Comparison of ENCODE assay signal across 10 mouse cellular contexts in the genomic region with DNA sequence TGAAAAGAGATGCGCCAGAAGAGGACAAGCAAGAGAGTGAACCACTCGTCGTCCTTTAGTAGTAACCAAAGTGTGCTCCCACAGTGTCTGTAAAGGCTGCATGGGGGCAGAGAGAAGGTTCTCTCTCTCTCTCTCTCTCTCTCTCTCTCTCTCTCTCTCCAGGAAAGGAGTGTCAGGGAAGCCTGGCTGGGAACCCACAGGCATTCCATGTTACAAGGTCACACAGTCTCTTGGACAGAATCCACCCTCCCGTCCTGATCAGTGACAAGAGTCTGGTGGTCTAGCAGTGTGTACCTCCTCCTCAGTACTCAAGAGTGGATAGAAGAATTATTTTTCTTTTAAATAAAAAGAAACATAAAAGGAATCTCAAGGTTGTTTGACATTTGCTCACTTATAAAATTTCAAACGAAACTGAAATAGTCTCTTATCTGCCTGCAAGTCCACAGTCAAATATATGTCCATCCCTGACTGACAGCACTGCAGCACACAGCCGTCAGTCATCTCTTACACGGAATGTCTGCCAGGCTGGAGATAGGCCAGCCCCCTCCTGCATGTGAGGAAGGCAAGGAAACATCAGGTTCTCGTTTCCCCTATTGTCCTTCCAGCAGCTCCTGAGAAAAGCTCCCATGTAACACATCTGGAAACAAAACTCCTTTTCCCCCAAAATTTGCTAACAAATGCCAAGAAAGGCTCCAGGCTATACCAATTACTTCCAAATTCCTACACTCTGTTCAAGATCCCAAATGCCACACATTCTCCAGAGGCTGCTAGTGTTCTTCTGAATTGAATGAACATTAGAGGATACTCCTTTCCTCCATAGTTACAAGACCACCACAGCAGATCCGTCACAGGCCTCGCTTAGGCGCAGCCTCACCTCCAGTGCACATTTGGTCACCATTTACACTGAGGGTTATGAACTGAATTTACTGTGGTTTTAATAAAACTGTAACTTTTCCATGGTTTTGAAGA.
DNase-seq lines count a peak whose midpoint lies in the region; ATAC-seq and TF ChIP-seq lines count a peak whose summit lies in the region.
"Had no signal": no experiment of that assay in that cellular context is flagged by ENCODE, and none has a peak within 500 bp of the region (broad histone marks: within the 10 kb centered on the region; RNA-seq: fewer than 3 reads in every experiment).

No protein-coding gene starts in this region.

- ATAC-seq in kidney, postnatal 0 days (replicated peaks; ENCODE audit: low FRiP score, low read depth) = no peak
- no peak for ATAC-seq in kidney, embryonic 16.5 days (ENCODE audit: low FRiP score, low TSS enrichment)
- no peak for ATAC-seq in embryonic facial prominence, embryonic 11.5 days (replicated peaks; ENCODE audit: insufficient number of reproducible peaks, low FRiP score, low TSS enrichment, low read depth)
- peak; percentile 88 for ATAC-seq in heart, embryonic 16.5 days (replicated peaks; ENCODE audit: extremely low read depth, insufficient read depth, low FRiP score)
- peak; percentile 91 for ATAC-seq in lung, postnatal 0 days
- no peak for ATAC-seq in monocyte, adult 5-6 weeks (replicated peaks; ENCODE audit: insufficient number of reproducible peaks, low FRiP score, low TSS enrichment, poor library complexity, severe bottlenecking)
- no peak for ATAC-seq in forebrain, embryonic 11.5 days (replicated peaks; ENCODE audit: low FRiP score)

- no peak for TF ChIP-seq CTCF in kidney, postnatal 0 days (IDR thresholded peaks at IDR 0.05; ENCODE audit: low read depth)
- TF ChIP-seq CTCF in lung, postnatal 0 days (IDR thresholded peaks at IDR 0.05) = no peak

- H3K36me3 ChIP-seq in kidney, postnatal 0 days (ENCODE audit: insufficient read depth, low read length) = no peaks in the 10 kb centered on the region
- H3K36me3 ChIP-seq in kidney, embryonic 16.5 days (ENCODE audit: insufficient read depth, low read length) = no peaks in the 10 kb centered on the region
- H3K36me3 ChIP-seq in embryonic facial prominence, embryonic 11.5 days (replicated peaks; ENCODE audit: control insufficient read depth, insufficient read depth, low read depth, low read length) = no peaks in the 10 kb centered on the region
- H3K36me3 ChIP-seq in heart, embryonic 16.5 days (ENCODE audit: control insufficient read depth, insufficient read depth) = no peaks in the 10 kb centered on the region
- H3K36me3 ChIP-seq in lung, postnatal 0 days (ENCODE audit: insufficient read depth, low read length) = no peaks in the 10 kb centered on the region
- no peaks in the 10 kb centered on the region for H3K36me3 ChIP-seq in forebrain, embryonic 11.5 days (ENCODE audit: control insufficient read depth, insufficient read depth, low read length)
- H3K36me3 ChIP-seq: hindbrain, embryonic 13.5 days; neural tube, embryonic 12.5 days had no signal

- 68% methylated on average over 11 of the region's 11 CpGs for WGBS in kidney, postnatal 0 days
- 70% methylated on average over 11 of the region's 11 CpGs for WGBS in kidney, embryonic 16.5 days
- 47% methylated on average over 11 of the region's 11 CpGs for WGBS in embryonic facial prominence, embryonic 11.5 days
- 31% methylated on average over 11 of the region's 11 CpGs for WGBS in heart, embryonic 16.5 days
- 37% methylated on average over 11 of the region's 11 CpGs for WGBS in lung, postnatal 0 days
- 69% methylated on average over 11 of the region's 11 CpGs for WGBS in forebrain, embryonic 11.5 days

- no peak overlapping the region for H3K4me3 ChIP-seq in kidney, postnatal 0 days (replicated peaks; ENCODE audit: low read depth, low read length)
- no peak overlapping the region for H3K4me3 ChIP-seq in kidney, embryonic 16.5 days (ENCODE audit: low read length)
- no peak overlapping the region for H3K4me3 ChIP-seq in embryonic facial prominence, embryonic 11.5 days (ENCODE audit: low read depth, low read length)
- H3K4me3 ChIP-seq in heart, embryonic 16.5 days (ENCODE audit: low read length) = no peak overlapping the region
- H3K4me3 ChIP-seq in lung, postnatal 0 days (ENCODE audit: low read depth, low read length) = no peak overlapping the region
- H3K4me3 ChIP-seq in forebrain, embryonic 11.5 days (ENCODE audit: low read depth, low read length) = no peak overlapping the region
- H3K4me3 ChIP-seq: hindbrain, embryonic 13.5 days; neural tube, embryonic 12.5 days had no signal

- no peak overlapping the region for H3K4me2 ChIP-seq in kidney, postnatal 0 days (ENCODE audit: low read length)
- no peak overlapping the region for H3K4me2 ChIP-seq in kidney, embryonic 16.5 days (replicated peaks; ENCODE audit: low read depth, low read length)
- no peak overlapping the region for H3K4me2 ChIP-seq in embryonic facial prominence, embryonic 11.5 days (ENCODE audit: low read depth, low read length)
- peak overlapping the region; percentile 25; the same call in 1 of the 2 replicates for H3K4me2 ChIP-seq in heart, embryonic 16.5 days (ENCODE audit: low read depth, low read length)
- 0 out of 2 replicates have a peak overlapping the region, but pooled peaks have one; percentile 1 for H3K4me2 ChIP-seq in lung, postnatal 0 days (replicated peaks; ENCODE audit: low read depth, low read length)
- H3K4me2 ChIP-seq in forebrain, embryonic 11.5 days (ENCODE audit: low read depth, low read length, severe bottlenecking) = no peak overlapping the region
- H3K4me2 ChIP-seq: hindbrain, embryonic 13.5 days; neural tube, embryonic 12.5 days had no signal

- H3K4me1 ChIP-seq in kidney, postnatal 0 days (replicated peaks; ENCODE audit: insufficient read depth, low read length) = 0 out of 2 replicates have a peak, but pooled peaks cover 4% of the 10 kb centered on the region
- no peaks in the 10 kb centered on the region; the same call in 1 of the 2 replicates for H3K4me1 ChIP-seq in kidney, embryonic 16.5 days (ENCODE audit: insufficient read depth, low read length)
- peaks cover 3% of the 10 kb centered on the region; the same call in 1 of the 2 replicates for H3K4me1 ChIP-seq in embryonic facial prominence, embryonic 11.5 days (ENCODE audit: control insufficient read depth, insufficient read depth, low read length)
- H3K4me1 ChIP-seq in heart, embryonic 16.5 days (ENCODE audit: control insufficient read depth, insufficient read depth, low read length) = peaks cover 23% of the 10 kb centered on the region
- H3K4me1 ChIP-seq in lung, postnatal 0 days (ENCODE audit: insufficient read depth, low read depth, low read length) = no peaks in the 10 kb centered on the region
- H3K4me1 ChIP-seq in forebrain, embryonic 11.5 days (replicated peaks; ENCODE audit: control insufficient read depth, insufficient read depth, low read length) = no peaks in the 10 kb centered on the region
- H3K4me1 ChIP-seq: neural tube, embryonic 12.5 days had no signal

- no peaks in the 10 kb centered on the region for H3K9me3 ChIP-seq in kidney, postnatal 0 days (replicated peaks; ENCODE audit: low read length)
- no peaks in the 10 kb centered on the region for H3K9me3 ChIP-seq in kidney, embryonic 16.5 days (ENCODE audit: low read length)
- no peaks in the 10 kb centered on the region for H3K9me3 ChIP-seq in embryonic facial prominence, embryonic 11.5 days (replicated peaks; ENCODE audit: control insufficient read depth, low read length)
- no peaks in the 10 kb centered on the region for H3K9me3 ChIP-seq in heart, embryonic 16.5 days (replicated peaks; ENCODE audit: control insufficient read depth, low read length)
- H3K9me3 ChIP-seq in lung, postnatal 0 days (ENCODE audit: low read length) = no peaks in the 10 kb centered on the region
- no peaks in the 10 kb centered on the region for H3K9me3 ChIP-seq in forebrain, embryonic 11.5 days (ENCODE audit: control insufficient read depth, low read length)
- H3K9me3 ChIP-seq: hindbrain, embryonic 13.5 days; neural tube, embryonic 12.5 days had no signal

- H3K27ac ChIP-seq in kidney, postnatal 0 days = no peak overlapping the region
- H3K27ac ChIP-seq in kidney, embryonic 16.5 days (ENCODE audit: low read length) = no peak overlapping the region
- H3K27ac ChIP-seq in embryonic facial prominence, embryonic 11.5 days (replicated peaks; ENCODE audit: low read depth, low read length) = no peak overlapping the region; the same call in 1 of the 2 replicates
- peak overlapping the region; percentile 84 for H3K27ac ChIP-seq in heart, embryonic 16.5 days (ENCODE audit: low read length)
- peak overlapping the region; percentile 62 for H3K27ac ChIP-seq in lung, postnatal 0 days (ENCODE audit: low read length)
- no peak overlapping the region for H3K27ac ChIP-seq in forebrain, embryonic 11.5 days (ENCODE audit: low read depth, low read length)
- H3K27ac ChIP-seq: hindbrain, embryonic 13.5 days; neural tube, embryonic 12.5 days had no signal

- DNase-seq in kidney, postnatal 0 days (ENCODE audit: low spot score) = peak; percentile 18
- DNase-seq in embryonic facial prominence, embryonic 11.5 days (ENCODE audit: low spot score) = peak; percentile 64
- peak; percentile 68 for DNase-seq in lung, postnatal 0 days (ENCODE audit: low spot score)
- no peak for DNase-seq in cerebellum, adult 11 months
- no peak for DNase-seq in forebrain, embryonic 11.5 days (ENCODE audit: low spot score)

- H3K27me3 ChIP-seq in kidney, postnatal 0 days (ENCODE audit: insufficient read depth, low read length) = no peaks in the 10 kb centered on the region
- no peaks in the 10 kb centered on the region for H3K27me3 ChIP-seq in kidney, embryonic 16.5 days (ENCODE audit: insufficient read depth, low read length)
- H3K27me3 ChIP-seq in embryonic facial prominence, embryonic 11.5 days (ENCODE audit: control insufficient read depth, insufficient read depth, low read length) = no peaks in the 10 kb centered on the region
- no peaks in the 10 kb centered on the region for H3K27me3 ChIP-seq in heart, embryonic 16.5 days (ENCODE audit: control insufficient read depth, insufficient read depth, low read length)
- no peaks in the 10 kb centered on the region for H3K27me3 ChIP-seq in lung, postnatal 0 days (replicated peaks; ENCODE audit: insufficient read depth, low read length)
- no peaks in the 10 kb centered on the region for H3K27me3 ChIP-seq in forebrain, embryonic 11.5 days (ENCODE audit: control insufficient read depth, insufficient read depth, low read length)
- H3K27me3 ChIP-seq: hindbrain, embryonic 13.5 days; neural tube, embryonic 12.5 days had no signal

- TF ChIP-seq EP300 in lung, postnatal 0 days (IDR thresholded peaks at IDR 0.05) = peak; percentile 36; the same call in 1 of the 2 replicates

- H3K9ac ChIP-seq in kidney, postnatal 0 days (ENCODE audit: low read depth, low read length) = no peak overlapping the region
- no peak overlapping the region for H3K9ac ChIP-seq in kidney, embryonic 16.5 days (replicated peaks; ENCODE audit: low read length)
- no peak overlapping the region for H3K9ac ChIP-seq in embryonic facial prominence, embryonic 11.5 days (replicated peaks; ENCODE audit: low read length)
- 0 out of 2 replicates have a peak overlapping the region, but pooled peaks have one; percentile 14 for H3K9ac ChIP-seq in heart, embryonic 16.5 days (ENCODE audit: low read length)
- no peak overlapping the region for H3K9ac ChIP-seq in lung, postnatal 0 days (replicated peaks; ENCODE audit: low read depth)
- no peak overlapping the region for H3K9ac ChIP-seq in forebrain, embryonic 11.5 days (ENCODE audit: low read length)
- H3K9ac ChIP-seq: hindbrain, embryonic 13.5 days; neural tube, embryonic 12.5 days had no signal

Comparison
In these comparisons a context has a peak if more than half of its experiments do, and no peak if none do; other contexts are left out.
1. ATAC-seq: peak in heart, embryonic 16.5 days (single experiment) and lung, postnatal 0 days (single experiment); none in kidney, postnatal 0 days (single experiment), kidney, embryonic 16.5 days (single experiment), embryonic facial prominence, embryonic 11.5 days (single experiment), monocyte, adult 5-6 weeks (single experiment) and forebrain, embryonic 11.5 days (single experiment).
2. DNase-seq: peak in kidney, postnatal 0 days (single experiment), embryonic facial prominence, embryonic 11.5 days (single experiment) and lung, postnatal 0 days (single experiment); none in cerebellum, adult 11 months (single experiment) and forebrain, embryonic 11.5 days (single experiment).
3. H3K27ac ChIP-seq: peak in heart, embryonic 16.5 days (single experiment) and lung, postnatal 0 days (single experiment); none in kidney, postnatal 0 days (single experiment), kidney, embryonic 16.5 days (single experiment), embryonic facial prominence, embryonic 11.5 days (single experiment) and forebrain, embryonic 11.5 days (single experiment).
4. H3K4me2 ChIP-seq: peak in heart, embryonic 16.5 days (single experiment) and lung, postnatal 0 days (single experiment); none in kidney, postnatal 0 days (single experiment), kidney, embryonic 16.5 days (single experiment), embryonic facial prominence, embryonic 11.5 days (single experiment) and forebrain, embryonic 11.5 days (single experiment).